Mouse (Mus musculus) testis, postnatal 14 days (tissue): ENCODE measurements at regions not wholly inside any gene's neighbourhood (a gene's known extent, or its start where the extent isn't known, plus 50 kb on each side); places are given as distances from the start of the nearest gene placed in this dataset.

Experiments
- DNase-seq: peaks from one replicate; pipeline ENCODE4 v3.0.0; 2021; ENCODE audit warnings: low spot score

DNA sequence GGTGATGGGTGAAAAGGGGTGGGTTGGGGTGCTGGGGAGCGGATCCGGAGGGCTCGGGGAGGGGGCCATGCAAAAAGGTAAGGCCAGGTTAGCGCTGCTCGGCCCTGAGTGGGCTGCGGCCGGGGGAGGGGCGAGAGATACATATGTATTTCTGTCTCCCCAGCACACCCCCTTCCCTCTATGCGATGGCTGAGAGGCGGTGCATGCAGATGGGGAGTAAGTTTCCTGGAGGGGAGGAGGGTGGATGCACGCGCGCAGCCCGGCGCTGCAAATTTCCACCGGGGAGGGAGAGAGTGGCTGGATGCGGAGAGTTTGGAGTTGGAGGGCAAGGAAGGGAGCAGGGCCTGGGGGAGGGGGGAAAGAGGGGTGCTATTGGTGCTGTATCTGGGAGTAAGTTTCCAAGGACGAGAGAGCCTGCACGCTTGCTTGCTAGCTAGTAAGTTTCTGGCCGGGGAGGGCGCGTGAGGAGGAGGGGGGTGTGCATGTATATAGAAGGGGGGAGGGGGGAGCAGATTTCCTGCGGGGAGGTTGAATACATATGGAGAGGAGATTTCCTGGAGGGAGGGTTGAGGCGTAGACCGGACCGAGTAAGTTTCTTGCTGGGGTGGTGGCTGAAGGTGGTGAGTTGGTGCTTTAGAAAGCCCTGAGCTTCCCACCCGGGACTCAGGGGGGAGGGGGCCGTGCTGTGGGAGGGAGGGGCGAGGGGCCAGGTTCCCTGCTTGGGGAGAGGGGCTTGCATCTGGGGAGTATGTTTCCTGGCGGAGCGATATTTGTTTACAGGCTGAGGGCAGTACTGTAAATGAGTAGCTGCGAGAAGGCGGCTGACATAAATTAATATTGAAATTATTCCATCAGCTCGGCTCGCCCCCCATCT is 130.8 kb upstream of the Ubr2 start:
- peak; percentile 82 for DNase-seq

- DNase-seq, result peak; percentile 81
Measured at GRCm38 (mm10) chr17:47140241-47140968, 130.0 kb upstream of the Ubr2 start.

- DNase-seq, result peak; percentile 92
Measured at GRCm38 (mm10) chr17:47139730-47140231, 129.4 kb upstream of the Ubr2 start.

GRCm38 (mm10) chr17:47139171-47139617 is 128.8 kb upstream of the Ubr2 start:
- DNase-seq, result peak; percentile 42

- no peak for DNase-seq
Measured at GRCm38 (mm10) chr17:47138174-47138573, 127.8 kb upstream of the Ubr2 start.

DNA sequence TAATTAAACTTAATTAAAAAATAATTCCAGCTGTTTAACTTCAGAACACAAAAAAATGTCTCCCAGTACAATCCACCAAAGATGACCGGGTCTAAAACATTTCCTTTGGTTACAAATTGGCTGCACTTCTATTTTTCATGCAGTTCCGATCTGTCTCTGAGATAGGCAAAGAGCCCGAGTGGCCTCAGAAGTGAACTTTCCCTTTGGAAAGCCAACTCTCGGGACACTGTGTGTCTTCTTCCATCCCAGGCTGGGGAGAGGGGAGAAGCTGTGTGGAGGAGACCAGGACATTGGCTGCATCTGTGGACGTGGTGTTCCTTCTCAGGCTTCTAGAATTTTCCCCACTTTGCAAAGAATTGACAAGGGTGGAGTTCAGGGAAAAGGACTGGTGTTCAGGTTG is 125.0 kb upstream of the Ubr2 start:
- peak; percentile 84 for DNase-seq

DNA sequence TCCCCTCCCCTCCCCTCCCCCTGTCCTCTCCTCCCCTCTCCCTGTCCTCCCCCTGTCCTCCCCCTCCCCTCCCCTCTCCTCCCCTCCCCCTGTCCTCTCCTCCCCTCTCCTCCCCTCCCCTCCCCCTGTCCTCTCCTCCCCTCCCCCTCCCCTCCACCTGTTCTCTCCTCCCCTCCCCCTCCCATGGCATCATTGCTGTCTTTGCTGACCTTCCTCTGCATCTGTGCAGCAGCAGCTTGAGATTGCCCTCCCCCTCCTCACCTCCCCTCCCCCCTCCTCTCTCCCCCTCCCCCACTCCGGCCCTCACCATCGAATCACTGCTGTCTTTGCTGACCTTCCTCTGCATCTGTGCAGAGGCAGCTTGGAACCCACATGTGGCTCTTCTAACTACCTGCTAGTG is 123.4 kb upstream of the Ubr2 start:
- DNase-seq, result no peak

DNA sequence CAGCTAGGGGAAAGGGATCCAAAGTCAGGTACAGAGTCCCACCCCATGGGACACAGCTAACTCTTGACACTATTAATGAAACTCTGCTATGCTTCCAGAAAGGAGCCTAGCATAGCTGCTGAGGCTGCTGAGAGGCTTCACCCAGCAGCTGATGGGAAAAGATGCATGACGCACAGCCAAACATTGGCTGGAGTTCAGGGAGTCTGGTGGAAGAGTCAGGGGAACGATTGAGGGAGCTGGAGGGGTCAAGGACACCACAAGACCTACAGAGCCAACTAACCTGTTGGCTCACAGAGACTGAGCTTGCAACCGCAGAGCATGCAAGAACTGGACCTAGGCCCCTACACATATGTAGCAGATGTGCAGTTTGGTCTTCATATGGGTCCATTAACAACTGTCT is 117.2 kb upstream of the Ubr2 start:
- no peak for DNase-seq

DNA sequence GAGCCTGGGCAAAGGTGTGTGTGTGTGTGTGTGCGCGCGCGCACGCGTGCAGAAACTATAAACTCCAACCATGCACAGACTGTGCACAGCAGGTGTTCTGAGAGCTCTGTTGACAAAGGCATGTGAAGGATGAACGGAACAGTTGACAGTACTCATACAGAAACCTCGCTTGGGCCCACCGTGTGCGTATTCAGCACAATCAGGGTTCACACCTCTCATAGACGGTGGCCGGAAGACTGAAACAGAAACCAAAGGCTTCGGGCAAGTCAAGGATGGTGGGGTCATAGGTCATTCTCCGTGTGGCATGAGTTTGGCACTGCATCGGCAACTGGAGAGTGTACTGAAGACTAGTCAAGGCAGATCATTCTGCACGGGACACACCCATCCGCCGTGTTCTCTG is 113.2 kb upstream of the Ubr2 start:
- DNase-seq, result no peak

DNA sequence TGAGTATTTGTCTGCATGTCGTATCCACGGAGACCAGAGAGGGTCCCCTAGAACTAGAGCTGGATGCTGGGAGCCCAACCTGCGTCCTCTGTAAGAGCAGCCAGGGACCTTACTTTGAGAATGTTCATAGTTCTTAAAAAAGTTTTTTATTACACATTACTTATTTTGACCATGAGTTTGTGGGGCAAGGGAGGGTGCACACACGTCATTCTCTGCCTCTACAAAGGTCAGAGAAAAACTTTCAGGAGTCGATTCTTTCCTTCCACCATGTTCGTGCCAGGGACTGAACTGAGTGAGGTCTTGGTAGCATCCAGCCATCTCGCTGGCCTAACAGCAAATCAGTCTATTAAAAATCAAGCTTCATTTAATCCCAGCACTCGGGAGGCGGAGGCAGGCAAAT is 111.9 kb upstream of the Ubr2 start:
- DNase-seq, result no peak

DNA sequence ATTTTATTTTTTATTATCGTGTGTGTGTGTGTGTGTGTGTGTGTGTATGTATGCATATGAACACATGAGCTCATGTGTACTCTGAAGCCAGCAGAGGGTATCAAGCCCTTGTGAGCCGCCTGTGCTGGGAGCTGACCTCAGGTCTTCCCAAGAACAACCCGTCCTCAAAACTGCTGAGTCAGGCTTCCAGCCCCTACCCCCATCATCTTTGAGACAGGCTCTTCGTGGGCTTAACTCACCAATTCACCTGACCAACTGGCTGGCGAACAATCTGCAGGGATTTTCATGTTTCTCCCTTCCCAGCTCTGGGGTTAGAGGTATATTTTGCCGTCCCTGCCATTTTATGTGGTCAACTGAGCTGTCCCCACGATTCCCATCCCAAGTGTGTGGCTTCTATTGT is 107.7 kb upstream of the Ubr2 start:
- DNase-seq, result no peak

DNA sequence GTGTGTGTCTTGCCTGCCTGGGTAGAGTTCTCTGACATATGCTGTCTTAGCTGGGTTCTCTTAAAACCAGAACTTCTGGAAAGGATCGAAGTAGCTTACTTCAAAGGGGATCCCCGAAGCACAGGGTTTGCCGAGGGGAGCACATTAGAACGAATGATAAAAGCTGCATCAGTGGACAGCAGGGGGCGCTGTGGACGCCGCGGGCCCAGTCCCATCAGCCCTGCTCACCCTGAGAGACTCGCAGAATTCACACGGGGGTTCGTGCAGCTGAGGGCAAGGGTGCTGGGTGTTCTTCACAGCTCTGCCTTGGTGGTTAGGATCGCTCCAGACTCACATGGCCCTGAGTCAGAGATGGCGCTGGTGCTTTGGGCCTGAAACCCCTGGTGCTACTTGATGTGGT is 105.4 kb upstream of the Ubr2 start:
- peak; percentile 72 for DNase-seq

GRCm38 (mm10) chr17:47115141-47115540 is 104.8 kb upstream of the Ubr2 start:
- DNase-seq, result no peak

- DNase-seq, result no peak
Measured at GRCm38 (mm10) chr17:47114736-47115135, 104.4 kb upstream of the Ubr2 start.

- DNase-seq, result peak; percentile 56
Measured at GRCm38 (mm10) chr17:47112556-47113225, 102.3 kb upstream of the Ubr2 start.

DNA sequence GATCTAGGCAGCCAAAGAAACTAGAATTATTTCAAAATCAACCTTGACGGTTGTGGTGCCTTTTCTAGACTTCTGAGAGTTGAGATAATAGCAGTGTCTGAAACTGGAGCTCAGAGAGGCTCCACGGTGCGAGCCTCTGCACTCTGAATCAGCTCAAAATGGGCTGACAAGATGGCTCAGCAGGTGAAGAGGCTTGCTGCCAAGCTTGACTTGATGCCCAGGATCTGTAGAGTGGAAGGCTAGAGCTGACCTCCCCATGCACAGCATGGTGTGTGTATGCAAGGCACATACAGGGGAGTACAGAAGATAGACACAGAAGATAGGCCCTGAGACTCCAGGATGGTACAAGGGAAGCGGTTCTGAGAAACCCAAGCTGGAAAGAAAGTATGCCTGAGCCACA is 100.5 kb upstream of the Ubr2 start:
- DNase-seq, result no peak

- DNase-seq, result no peak
Measured at GRCm38 (mm10) chr17:47104328-47104727, 94.0 kb upstream of the Ubr2 start.

DNA sequence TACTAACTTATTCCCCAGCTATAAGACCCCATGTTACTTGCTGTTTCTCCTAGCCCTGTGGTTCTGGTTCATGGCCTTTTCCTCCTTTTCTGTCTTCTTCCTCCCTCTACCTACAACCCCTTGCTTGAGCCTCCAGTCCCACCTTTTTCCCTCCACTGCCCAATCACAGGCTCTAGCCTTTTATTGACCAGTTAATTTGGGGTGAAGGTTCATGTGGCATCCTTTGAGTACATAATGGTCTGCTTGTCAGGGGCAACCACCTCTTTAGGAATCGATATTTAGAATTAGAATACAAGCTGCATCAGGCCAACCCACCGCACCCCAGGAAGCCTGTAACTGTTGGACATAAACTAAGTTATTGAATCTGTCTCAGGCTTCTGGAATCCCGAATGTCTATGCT is 84.8 kb upstream of the Ubr2 start:
- no peak for DNase-seq

DNA sequence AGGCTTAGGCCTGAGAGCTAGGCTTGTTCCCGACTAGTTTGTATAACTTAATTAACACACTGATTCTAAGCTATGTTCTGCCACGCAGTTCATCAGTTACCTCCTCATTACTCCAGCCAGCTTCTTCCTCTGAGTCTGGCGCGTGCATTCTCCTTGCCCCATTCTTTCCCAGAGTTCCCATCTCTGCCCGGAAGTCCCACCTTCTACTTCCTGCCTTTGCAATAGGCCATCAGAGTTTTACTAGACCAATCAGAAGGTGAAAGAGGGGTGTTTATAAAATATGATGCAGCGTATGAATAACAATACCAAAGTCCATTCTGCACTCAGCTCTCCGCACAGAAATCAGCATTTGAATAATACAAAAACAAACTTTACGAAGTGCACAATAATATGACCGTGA is 81.7 kb upstream of the Ubr2 start:
- DNase-seq, result no peak

DNA sequence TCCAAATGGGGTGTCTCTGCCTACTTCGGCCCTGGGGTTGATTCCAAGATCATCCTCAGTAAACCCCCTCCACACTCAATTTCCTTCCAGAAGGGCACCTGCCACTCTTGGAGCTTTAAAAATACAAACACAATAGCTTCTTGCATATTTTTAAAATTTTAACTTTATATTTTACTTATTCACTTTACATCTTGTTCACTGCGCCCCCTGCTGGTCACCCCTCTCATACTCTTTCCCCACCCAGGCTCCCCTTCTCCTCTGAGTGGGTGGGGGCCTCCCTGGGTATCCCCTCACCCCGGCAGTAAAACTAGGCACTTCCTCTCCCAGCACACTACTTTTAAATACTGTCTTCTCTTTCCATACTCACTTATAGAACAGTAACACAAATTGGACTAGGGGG is 79.4 kb upstream of the Ubr2 start:
- no peak for DNase-seq

- DNase-seq, result no peak
Measured at GRCm38 (mm10) chr17:47069206-47069605, 58.9 kb upstream of the Ubr2 start.

DNA sequence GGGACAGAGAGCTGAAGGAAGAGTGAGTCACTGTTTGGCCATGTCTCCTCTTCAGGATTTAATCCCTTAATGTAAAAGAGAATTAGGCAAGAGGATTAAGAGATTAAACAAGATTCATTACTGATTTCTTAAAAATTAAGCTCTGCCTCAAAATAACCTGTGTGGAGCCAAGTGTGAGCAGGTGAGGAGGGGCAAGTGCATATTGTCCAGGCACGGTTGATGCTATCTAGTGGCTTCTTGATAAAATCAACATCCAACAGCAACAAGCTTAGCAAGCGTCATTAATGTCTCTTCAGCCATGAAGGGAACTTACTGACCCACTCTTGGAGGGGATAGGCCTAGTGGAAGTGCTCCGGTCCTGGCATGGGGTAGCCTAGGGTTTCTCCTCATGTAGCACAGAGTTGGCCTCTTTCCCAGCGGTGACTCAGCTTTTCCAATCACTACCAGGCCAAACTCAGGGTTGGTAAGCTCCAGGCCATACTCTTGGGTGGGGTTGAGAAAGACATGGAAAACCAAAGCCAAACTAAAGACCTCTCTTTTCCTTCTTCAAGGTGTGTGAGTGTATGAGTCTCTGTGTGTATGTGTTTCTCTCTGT is 55.0 kb upstream of the Ubr2 start:
- no peak for DNase-seq
